Mouse (Mus musculus): ENCODE measurements around the gene Tbx5. TPM values are rescaled to one million over a fixed set of nuclear protein-coding genes. Genes with fewer than 3 reads are reported as not detected.
A peak's percentile ranks its signal among the peaks of the same experiment; 100 is the strongest.

The Tbx5 gene
- total and polyA plus RNA-seq, 2 experiments from 2014 or later, result 17.3 to 31.1 TPM

DNA sequence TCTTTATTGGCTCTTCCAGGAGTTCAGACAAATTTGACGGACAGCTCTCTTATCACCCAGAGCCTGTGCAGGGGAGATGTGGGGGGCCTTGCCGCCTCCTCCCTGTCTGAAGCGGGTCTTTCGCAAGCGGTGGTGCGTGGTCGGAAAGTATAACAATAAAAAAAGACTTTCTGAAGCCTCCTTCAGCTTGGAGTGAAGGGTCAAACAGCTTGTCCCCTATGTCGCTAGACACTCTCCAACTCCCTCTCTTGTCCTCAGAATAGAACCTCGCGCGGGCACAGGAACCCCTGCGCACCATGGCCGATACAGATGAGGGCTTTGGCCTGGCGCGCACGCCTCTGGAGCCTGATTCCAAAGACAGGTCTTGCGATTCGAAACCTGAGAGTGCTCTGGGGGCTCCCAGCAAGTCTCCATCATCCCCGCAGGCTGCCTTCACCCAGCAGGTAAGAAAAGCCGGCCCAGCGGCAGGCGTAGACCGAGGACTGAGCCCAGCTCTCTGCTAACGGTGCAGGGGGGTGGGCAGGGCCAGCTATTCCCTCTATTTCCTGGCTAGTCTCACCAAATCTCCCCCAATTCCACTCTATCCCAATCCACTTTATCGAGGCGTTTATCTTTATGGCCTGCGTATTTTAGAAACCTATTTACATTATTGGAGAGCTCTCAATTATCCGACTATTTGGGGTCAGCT is 4.3 kb downstream of the Tbx5 start:
- 4% methylated on average over 28 of the region's 28 CpGs for WGBS
- Histone ChIP-seq H3K9me3 (replicated peaks; ENCODE audit: control insufficient read depth, low read length) (no peaks in the 10 kb centered on the region), H3K4me3 (ENCODE audit: low read depth, low read length) (peak overlapping the region; percentile 64), H3K27me3 (ENCODE audit: control insufficient read depth, insufficient read depth, low read length) (peaks cover 41% of the 10 kb centered on the region), H3K4me2 (ENCODE audit: low read depth, low read length) (peak overlapping the region; percentile 75), H3K9ac (replicated peaks; ENCODE audit: low read depth, low read length) (peak overlapping the region; percentile 82), H3K4me1 (ENCODE audit: control insufficient read depth, insufficient read depth) (peaks cover 8% of the 10 kb centered on the region), H3K36me3 (replicated peaks; ENCODE audit: control insufficient read depth, insufficient read depth, low read length) (peaks cover 10% of the 10 kb centered on the region; the same call in 1 of the 2 replicates), H3K27ac (ENCODE audit: low read depth) (peak overlapping the region; percentile 88)
- no peak for TF ChIP-seq CTCF (IDR thresholded peaks at IDR 0.05; ENCODE audit: low read depth)
- no peak for TF ChIP-seq EP300 (IDR thresholded peaks at IDR 0.05; ENCODE audit: low read depth)
- peak; percentile 40; the same call in 1 of the 2 replicates for ATAC-seq (ENCODE audit: insufficient read depth, low read depth)
- peak; percentile 63 for DNase-seq (ENCODE audit: low spot score)

DNA sequence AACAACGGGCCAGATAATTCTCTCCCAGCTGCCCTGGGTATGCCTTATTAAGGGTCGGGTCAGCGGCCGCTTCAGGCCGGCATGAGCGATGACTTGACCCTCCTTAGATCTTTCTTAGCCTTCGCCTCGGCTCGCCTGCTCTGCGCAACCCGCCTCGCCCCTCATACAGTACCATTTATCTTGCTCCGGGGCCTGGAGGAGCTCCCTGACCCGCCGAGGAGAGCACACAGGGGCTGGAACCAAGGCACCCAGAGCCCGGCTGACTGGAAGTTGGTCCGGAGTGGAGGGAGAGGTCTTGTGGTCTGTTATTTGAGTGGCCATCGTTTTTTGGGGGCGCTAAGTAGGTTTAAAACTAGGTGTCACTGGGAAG is 4.8 kb downstream of the Tbx5 start:
- TF ChIP-seq EP300 (IDR thresholded peaks at IDR 0.05; ENCODE audit: low read depth) (no peak), CTCF (IDR thresholded peaks at IDR 0.05; ENCODE audit: low read depth) (no peak)
- ATAC-seq (ENCODE audit: insufficient read depth, low read depth), result no peak
- H3K27me3 ChIP-seq (ENCODE audit: control insufficient read depth, insufficient read depth, low read length), result peaks cover 42% of the 10 kb centered on the region
- peak; percentile 15 for DNase-seq (ENCODE audit: low spot score)
- peak overlapping the region; percentile 82 for H3K9ac ChIP-seq (replicated peaks; ENCODE audit: low read depth, low read length)
- WGBS, result 7% methylated on average over 19 of the region's 19 CpGs
- peak overlapping the region; percentile 75 for H3K4me2 ChIP-seq (ENCODE audit: low read depth, low read length)
- no peaks in the 10 kb centered on the region for H3K9me3 ChIP-seq (replicated peaks; ENCODE audit: control insufficient read depth, low read length)
- H3K36me3 ChIP-seq (replicated peaks; ENCODE audit: control insufficient read depth, insufficient read depth, low read length), result peaks cover 15% of the 10 kb centered on the region; the same call in 1 of the 2 replicates
- peak overlapping the region; percentile 88 for H3K27ac ChIP-seq (ENCODE audit: low read depth)
- peaks cover 8% of the 10 kb centered on the region for H3K4me1 ChIP-seq (ENCODE audit: control insufficient read depth, insufficient read depth)
- H3K4me3 ChIP-seq (ENCODE audit: low read depth, low read length), result peak overlapping the region; percentile 64

DNA sequence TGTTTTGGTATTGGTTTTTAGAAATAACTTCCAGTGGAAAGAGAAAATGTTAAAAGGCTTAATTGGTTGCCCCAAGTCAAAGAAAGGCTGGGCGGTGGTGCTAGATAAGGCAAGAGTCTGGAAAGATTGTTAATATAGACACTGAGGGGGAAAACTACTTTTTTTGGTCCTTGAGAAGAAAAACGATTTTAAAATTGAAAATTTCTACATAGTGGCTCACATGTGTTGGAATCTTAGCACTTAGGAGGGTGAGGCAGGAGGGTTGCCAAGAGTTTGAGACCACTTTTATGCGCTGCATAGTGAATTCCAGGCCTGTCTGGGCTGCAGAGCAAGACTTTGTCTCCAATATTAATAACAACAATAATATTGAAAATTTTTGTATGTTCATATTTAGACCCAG is 5.4 kb downstream of the Tbx5 start:
- 36% methylated on average over 3 of the region's 3 CpGs for WGBS
- Histone ChIP-seq H3K27me3 (ENCODE audit: control insufficient read depth, insufficient read depth, low read length) (peaks cover 42% of the 10 kb centered on the region), H3K9me3 (replicated peaks; ENCODE audit: control insufficient read depth, low read length) (no peaks in the 10 kb centered on the region), H3K4me3 (ENCODE audit: low read depth, low read length) (peak overlapping the region; percentile 64), H3K4me1 (ENCODE audit: control insufficient read depth, insufficient read depth) (peaks cover 8% of the 10 kb centered on the region), H3K27ac (ENCODE audit: low read depth) (peak overlapping the region; percentile 56; the same call in 1 of the 2 replicates), H3K36me3 (replicated peaks; ENCODE audit: control insufficient read depth, insufficient read depth, low read length) (peaks cover 16% of the 10 kb centered on the region; the same call in 1 of the 2 replicates), H3K9ac (replicated peaks; ENCODE audit: low read depth, low read length) (peak overlapping the region; percentile 82; the same call in 1 of the 2 replicates), H3K4me2 (ENCODE audit: low read depth, low read length) (peak overlapping the region; percentile 75)
- DNase-seq (ENCODE audit: low spot score) (no peak), ATAC-seq (ENCODE audit: insufficient read depth, low read depth) (no peak)
- TF ChIP-seq EP300 (IDR thresholded peaks at IDR 0.05; ENCODE audit: low read depth) (no peak), CTCF (IDR thresholded peaks at IDR 0.05; ENCODE audit: low read depth) (no peak)

DNA sequence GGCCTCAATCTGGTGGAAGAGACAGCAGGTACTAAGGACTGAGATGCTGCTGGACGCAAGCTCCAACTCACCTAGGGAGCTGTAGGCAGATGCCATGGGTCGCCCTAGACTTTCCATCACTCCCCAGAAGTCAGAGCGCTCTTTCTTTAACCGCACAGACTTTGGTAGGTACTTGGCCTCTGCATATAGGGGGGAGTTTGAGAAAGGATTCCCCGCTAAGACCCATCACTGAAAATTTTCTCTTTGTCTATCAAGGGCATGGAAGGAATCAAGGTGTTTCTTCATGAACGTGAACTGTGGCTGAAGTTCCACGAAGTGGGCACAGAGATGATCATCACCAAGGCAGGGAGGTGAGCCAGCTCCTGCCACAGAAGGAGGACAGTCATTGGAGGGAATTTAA is 6.0 kb downstream of the Tbx5 start:
- H3K4me1 ChIP-seq (ENCODE audit: control insufficient read depth, insufficient read depth), result peaks cover 12% of the 10 kb centered on the region
- 44% methylated on average over 7 of the region's 7 CpGs for WGBS
- H3K36me3 ChIP-seq (replicated peaks; ENCODE audit: control insufficient read depth, insufficient read depth, low read length), result peaks cover 16% of the 10 kb centered on the region; the same call in 1 of the 2 replicates
- peak overlapping the region; percentile 56 for H3K27ac ChIP-seq (ENCODE audit: low read depth)
- peak overlapping the region; percentile 64 for H3K4me3 ChIP-seq (ENCODE audit: low read depth, low read length)
- no peaks in the 10 kb centered on the region for H3K9me3 ChIP-seq (replicated peaks; ENCODE audit: control insufficient read depth, low read length)
- H3K27me3 ChIP-seq (ENCODE audit: control insufficient read depth, insufficient read depth, low read length), result peaks cover 42% of the 10 kb centered on the region
- H3K4me2 ChIP-seq (ENCODE audit: low read depth, low read length), result peak overlapping the region; percentile 75
- DNase-seq (ENCODE audit: low spot score), result no peak
- no peak for ATAC-seq (ENCODE audit: insufficient read depth, low read depth)
- H3K9ac ChIP-seq (replicated peaks; ENCODE audit: low read depth, low read length), result peak overlapping the region; percentile 65
- no peak for TF ChIP-seq CTCF (IDR thresholded peaks at IDR 0.05; ENCODE audit: low read depth)
- no peak for TF ChIP-seq EP300 (IDR thresholded peaks at IDR 0.05; ENCODE audit: low read depth)

DNA sequence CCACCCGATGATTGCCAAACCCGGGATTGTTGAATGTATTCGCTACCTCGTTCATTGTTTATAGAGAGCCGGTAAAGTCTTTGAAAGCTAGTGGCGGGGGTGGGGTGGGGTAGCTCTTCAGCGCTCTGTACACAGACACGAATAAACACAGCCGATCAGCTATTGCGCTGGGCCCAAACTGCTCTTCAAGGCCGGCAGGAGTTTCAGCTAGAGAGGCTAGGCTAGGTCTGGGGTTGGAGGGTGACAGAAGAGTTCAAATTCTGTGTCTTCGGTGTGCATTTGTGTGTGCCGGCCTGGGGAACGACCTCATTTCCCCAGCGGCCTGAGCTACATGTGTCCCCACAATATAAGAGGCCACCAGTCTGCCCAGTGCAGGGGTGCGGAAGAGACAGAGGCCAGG is 6.7 kb downstream of the Tbx5 start:
- DNase-seq (ENCODE audit: low spot score), result no peak
- Histone ChIP-seq H3K9me3 (replicated peaks; ENCODE audit: control insufficient read depth, low read length) (no peaks in the 10 kb centered on the region), H3K36me3 (replicated peaks; ENCODE audit: control insufficient read depth, insufficient read depth, low read length) (peaks cover 16% of the 10 kb centered on the region; the same call in 1 of the 2 replicates), H3K27ac (ENCODE audit: low read depth) (peak overlapping the region; percentile 56), H3K4me1 (ENCODE audit: control insufficient read depth, insufficient read depth) (peaks cover 13% of the 10 kb centered on the region), H3K4me2 (ENCODE audit: low read depth, low read length) (peak overlapping the region; percentile 75), H3K4me3 (ENCODE audit: low read depth, low read length) (peak overlapping the region; percentile 64), H3K27me3 (ENCODE audit: control insufficient read depth, insufficient read depth, low read length) (peaks cover 42% of the 10 kb centered on the region), H3K9ac (replicated peaks; ENCODE audit: low read depth, low read length) (peak overlapping the region; percentile 65)
- TF ChIP-seq CTCF (IDR thresholded peaks at IDR 0.05; ENCODE audit: low read depth) (no peak), EP300 (IDR thresholded peaks at IDR 0.05; ENCODE audit: low read depth) (no peak)
- WGBS, result 11% methylated on average over 16 of the region's 16 CpGs
- no peak for ATAC-seq (ENCODE audit: insufficient read depth, low read depth)
